Mouse (Mus musculus): ENCODE data around the gene Actl7b.

Actl7b gene

DNA sequence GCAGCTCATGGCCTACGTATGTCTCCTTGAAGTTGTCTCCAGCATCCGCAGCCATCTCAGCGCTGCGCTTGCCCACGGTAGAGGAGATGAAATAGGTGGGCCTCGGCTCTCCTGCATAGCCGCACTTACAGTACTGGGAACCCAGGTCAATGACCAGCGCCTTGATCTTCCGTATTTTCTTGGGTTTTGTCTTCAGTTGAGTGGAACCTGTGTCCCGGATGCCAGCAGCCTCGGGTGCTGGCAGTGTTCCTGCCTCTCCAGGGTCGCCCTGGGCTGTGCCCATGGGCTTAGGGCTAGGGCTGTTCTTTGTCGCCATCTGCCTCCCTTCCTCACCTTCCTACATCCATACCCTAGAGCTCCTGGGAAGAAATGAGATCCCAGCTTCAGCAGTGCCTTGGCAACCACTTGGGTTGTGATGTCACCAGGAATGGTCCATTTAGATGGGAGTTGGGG lies at the start of gene Actl7b:
TSS of gene Actl7b (minus strand) at position 403 of the 453 bp plus-strand sequence.
- no peak for DNase-seq

DNA sequence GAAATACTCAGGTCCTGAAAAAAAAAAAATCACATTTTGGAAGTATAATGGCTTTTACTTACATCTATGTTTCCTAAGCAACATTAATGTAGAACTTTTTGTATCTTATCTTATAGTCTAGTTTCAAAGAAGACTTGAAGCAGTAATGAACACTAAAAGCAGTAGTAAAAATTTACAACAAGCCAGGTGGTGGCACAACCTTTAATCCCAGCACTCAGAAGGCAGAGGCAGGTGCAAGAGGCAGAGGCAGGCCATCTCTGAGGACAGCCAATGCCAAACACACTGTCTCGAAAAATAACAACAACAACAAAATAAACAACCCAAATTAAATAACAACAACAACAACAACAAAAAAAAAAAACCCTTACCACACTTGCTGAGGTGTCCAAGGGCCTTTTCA lies 29.8 kb upstream of the Actl7b start:
- no peak for DNase-seq

DNA sequence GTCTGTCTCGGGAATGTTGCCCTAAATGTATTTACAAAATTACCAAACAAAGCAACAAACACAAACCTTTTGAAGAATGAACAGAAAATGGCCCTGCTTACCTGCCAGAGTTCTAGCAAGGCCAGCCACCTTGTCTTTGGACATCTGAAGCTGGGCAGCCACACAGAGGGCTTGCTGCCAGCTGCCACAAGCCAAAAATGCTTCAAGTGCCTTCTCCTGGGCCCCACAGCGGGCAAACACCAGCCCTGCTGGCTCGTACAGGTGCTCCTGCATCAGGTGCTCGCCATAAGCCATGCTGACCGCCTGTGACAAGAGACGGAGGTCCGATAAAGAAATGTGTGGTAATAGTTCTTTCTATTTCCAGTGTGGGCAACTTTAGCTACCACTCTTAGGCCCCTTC lies 27.7 kb upstream of the Actl7b start:
- DNase-seq = no peak

DNA sequence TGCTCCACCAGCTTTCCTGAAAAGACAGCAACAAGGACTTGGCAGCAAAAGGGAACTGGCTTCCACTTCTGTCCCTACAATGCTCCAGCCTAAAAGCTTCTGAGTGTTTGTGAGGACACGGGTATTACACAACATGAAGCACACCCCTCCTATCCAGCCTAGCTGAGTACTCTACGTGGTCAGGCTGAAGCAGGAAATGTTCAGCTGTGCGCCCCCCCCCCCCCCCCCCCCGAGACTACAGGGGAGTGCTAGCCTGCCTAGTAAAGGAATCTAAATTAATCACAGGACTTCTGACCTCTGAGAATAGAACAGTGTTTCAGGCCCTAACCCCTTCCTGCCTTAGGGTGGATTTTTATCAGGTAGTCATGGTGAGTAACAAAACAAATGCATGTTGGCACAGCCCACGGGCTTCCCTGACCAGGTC lies 26.6 kb upstream of the Actl7b start:
- no peak for DNase-seq

DNA sequence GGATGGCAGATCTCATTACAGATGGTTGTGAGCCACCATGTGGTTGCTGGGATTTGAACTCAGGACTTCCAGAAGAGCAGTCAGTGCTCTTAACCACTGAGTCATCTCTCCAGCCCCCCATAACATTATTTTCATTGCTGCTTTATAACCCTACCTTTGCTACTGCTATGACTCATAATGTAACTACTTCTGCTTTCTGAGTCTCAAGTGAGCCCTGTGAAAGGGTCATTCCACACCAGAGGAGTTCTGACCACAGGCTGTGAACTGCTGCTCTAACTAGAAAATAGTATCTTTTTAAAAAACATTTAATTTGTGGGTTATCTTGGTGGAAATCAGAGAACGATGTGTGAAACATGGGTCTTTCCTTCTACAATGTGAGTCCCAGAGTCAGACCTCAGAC lies 16.4 kb upstream of the Actl7b start:
- no peak for DNase-seq

DNA sequence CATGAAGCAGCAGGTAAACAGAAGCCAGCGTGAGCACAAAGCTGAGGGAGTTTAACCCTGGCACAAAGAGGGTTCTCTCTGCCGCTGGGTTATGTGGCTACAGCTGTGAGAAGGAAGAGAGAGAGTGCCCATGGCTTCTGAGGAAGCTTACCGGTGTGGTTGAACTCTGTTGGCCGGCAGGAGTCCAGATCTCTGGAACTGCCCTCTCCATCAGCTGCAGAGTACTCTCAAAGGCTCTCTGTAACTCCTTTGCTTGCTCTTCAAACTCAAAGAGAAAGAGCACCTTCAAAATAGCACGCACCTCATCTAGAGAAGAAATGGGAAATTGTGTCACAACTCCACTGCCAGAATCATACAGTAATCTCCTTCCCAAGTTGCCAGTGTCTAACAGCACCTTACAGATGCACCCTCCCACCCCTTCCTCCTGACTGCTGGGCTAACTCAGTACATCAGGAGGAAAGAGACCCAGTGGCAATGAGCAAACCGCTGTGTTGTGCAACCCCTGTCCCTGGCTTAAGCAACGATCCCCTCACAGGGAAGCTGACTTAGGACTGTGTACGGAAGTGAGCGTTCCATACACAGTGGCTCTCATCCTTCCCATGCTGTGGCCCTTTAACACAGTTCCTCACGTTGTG lies 15.8 kb upstream of the Actl7b start:
- DNase-seq = no peak

DNA sequence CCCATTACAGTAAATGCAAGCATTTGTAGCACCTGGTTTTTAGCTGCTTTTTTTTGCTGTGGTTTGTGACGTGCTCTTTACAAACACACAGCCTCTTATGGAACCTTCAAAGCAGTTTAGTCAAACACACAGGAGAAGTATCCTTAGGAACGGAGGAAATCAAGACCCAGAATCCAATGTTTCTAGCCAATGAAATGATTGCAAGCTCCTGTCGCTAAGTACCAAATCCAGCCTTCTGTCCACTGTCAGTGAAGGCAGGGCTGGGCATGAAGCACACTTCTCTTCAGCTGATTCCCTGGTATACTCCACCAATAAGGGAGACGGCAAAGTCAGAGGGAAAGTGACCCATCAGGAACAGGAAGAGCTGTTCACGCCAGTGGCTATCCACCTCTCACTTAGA lies 14.8 kb upstream of the Actl7b start:
- no peak for DNase-seq

DNA sequence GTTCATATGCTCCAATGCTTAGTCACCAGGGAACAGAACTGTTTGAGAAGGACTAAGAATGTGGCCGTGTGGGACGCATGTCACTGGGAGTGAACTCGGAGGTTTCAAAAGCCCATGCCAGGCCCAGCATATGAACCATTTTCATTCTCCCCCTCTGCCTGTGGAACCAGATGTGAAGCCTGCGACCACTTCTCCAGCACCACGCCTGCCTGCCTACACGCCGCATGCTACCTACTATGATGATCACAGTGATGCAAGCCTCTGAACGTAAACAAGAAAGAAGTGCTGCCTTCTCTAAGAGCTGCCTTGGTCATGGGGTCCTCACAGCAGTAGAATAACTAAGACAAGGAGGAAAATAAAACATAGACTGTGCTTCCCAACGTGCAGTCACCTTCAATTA lies 6.2 kb upstream of the Actl7b start:
- DNase-seq = no peak

DNA sequence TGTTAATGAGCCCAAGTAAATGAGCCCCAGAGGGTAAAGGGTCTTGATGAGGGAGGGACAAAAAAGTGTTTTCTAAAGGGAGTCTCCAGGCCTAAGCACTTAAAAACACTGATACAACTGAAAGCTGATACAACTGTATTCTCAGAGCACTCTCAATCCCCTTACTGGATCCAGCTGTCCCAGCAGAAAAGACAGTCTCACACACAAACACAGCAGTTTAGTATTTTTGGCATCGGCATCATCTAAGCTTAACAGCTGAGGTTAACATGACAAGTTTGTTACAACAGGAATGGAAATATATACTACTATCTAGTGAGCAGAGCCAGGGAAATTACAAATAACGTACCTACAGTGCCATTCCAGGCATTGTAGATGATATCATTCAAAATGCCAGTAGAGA lies 5.1 kb upstream of the Actl7b start:
- no peak for DNase-seq

DNA sequence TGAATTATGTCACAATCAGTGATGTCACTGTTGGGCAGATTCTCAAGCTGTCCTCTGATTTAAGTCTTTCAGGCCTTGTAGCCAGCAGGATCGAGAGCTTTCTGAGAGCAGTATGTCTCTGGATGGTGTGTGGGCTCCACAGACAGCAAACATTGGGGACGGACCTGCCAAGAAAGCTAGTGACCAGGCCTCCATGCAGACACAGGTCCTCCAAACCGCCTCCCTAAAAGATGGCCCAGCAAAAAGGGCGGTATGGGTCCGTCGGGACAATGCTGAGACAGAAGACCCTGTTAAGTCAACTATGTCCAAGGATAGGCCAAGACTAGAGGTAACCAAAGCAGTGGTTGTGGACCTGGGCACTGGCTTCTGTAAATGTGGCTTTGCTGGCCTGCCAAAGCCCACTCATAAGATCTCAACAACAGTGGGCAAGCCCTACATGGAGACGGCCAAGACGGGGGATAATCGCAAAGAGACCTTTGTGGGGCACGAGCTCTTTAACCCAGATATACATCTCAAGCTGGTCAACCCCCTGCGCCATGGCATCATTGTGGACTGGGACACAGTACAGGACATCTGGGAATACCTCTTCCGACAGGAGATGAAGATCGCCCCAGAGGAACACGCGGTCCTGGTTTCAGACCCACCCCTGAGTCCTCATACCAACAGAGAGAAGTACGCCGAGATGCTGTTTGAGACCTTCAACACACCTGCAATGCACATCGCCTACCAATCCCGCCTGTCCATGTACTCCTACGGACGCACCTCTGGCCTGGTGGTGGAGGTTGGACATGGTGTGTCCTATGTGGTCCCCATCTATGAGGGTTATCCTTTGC lies 2.3 kb upstream of the Actl7b start, which contains the start of gene Actl7a:
TSS of gene Actl7a (plus strand) at position 51 of the 833 bp plus-strand sequence.
- DNase-seq = no peak

DNA sequence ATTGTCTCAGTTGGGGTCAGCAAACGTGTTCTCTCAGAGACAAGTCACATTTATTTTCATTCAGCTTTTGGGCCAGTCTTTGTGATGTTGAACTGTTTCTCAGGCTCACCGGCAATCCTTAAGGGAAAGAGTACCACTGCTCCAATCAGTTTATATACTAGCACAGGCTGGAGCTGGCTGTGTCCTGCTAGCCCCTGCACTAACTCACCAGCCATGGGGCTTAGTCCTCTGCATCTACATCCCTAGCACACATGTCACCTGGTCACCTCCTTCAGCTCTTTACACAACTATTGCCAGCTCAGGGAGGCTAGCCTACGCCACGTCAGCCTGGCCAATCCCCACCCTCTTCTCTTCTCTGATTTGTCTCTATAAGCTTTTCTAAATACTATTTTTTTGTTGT lies 1.5 kb upstream of the Actl7b start:
- DNase-seq = no peak

DNA sequence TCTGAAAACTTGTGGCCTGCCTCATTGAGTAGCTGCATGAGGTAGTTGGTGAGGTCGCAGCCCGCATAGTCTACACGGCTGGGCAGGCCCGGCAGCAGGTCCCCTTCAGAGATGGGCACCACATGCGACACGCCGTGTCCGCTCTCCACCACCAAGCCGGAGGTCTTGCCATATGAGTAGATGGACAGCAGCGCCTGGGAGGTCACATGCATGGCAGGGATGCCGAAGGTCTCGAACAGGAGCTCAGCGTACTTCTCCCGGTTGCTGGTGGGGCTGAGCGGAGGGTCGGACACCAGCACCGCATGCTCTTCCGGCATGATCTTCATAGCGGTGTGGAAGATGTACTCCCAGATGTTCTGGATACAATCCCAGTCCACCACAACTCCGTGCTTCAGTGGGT lies 632 bp downstream of the Actl7b start:
- no peak for DNase-seq

DNA sequence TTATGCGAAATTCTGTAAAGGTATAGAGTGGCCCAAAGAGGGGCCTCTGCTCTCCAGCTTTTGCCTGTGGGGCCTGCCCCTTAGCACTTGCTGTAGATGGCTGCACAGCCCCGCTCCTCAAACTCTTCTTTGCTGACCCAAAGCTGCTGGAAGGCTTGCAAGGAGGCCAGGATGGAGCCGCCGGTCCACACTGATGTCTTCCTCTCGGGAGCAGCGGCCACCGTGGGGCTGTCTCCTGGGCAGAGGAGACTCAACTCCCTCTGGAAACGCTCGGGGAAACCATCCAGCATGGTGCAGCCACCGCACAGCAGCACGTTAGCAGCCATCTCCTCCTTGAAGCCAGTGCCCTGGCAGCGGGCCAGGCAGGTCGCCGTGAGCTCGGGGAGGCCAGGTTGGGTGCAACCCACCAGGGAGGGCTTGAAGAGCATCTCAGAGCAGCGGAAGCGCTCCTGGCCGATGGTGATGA lies 1.2 kb downstream of the Actl7b start, which contains the start of gene Gm26657:
TSS of gene Gm26657 (plus strand) at position 51 of the 466 bp plus-strand sequence.
- no peak for DNase-seq

DNA sequence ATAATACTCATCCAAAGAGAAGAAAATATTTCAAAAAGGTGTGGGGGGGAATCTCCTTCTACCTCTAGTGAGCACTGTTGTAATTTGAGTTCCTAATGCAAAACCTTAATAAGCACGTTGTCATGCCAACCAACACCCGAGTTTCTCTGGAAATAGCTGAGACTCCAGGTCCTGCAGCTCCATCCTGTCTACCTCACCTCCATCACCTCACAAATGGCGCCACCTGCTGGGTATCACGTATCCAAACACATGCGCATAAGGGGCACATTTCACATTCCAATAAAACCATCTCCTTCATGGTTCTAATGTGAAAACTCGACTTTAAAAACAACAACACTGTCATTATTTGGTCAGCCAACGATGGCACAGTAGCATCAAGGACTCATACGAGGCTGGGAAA lies 15.4 kb downstream of the Actl7b start:
- DNase-seq = peak; percentile 17 to 19

DNA sequence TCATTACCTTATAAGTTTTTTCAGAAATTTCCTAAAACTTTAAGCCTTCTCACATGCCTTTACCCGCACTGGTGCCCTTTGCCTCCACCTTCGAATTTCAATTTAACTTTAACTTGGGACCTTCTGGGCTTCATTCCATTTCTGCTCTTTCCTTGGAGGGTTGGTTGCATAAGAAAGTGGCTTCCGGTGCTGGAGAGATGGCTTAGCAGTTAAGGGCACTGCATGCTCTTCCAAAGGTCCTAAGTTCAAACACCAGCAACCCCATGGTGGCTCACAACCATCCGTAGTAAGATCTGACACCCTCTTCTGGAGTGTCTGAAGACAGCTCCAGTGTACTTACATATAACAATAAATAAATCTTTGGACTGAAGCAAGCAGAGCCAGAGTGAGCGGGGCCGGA lies 18.0 kb downstream of the Actl7b start:
- no peak for DNase-seq

DNA sequence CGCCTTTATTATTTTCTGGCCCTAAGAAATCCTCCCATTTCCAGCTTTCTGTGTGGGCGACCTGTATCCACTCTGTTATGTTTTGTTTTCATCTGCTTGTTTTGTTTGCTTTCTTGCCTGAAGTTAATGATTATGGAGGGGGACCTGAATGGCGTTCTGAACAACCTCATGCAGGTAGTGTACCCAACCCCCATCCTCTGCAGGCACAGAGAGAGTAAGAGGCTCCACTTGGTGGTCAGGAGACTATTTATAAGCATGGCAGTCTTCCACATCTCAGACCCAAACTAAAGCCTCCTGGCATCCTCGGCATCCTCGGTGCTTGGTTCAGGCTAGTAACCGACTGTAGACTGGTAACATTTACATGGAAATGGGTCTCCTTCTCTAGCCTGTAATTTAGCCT lies 18.9 kb downstream of the Actl7b start:
- DNase-seq = no peak

DNA sequence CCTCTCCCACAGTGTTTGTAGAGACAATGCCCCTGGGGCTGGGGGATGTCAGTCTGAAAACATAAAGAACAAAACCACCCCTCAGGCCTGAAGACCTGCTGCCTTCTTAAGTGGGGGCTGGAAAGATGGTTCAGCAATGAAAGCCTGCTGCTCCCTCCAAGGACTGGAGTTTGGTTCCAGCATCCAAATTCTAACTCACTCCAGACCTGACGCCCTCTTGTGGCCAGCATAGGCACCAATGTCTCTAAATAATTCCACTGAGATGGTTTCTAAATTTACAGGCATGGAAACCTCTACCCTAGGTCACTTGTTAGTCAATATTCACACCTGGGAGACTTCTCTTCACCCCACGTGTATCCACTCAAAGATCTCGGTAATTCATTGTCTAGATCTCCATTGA lies 19.8 kb downstream of the Actl7b start:
- no peak for DNase-seq

DNA sequence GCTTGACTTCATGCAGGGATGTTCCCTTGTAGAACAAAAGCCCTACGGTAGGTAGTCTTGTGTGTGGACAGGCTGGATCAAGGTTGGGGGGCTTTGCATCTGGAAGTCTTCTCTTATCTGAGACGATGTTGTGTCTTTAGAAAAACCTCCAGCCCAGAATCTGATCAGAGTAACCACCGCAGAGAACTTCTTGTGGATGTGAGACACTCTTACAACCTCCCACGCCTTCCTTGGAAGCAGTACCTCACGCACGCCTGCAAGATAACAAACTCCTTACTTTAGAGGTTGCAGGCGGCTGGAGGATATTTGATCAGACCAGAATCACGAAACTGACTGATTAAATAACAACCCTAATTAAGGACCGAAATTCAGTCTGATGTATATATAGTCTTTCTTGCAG lies 20.8 kb downstream of the Actl7b start:
- DNase-seq = no peak

DNA sequence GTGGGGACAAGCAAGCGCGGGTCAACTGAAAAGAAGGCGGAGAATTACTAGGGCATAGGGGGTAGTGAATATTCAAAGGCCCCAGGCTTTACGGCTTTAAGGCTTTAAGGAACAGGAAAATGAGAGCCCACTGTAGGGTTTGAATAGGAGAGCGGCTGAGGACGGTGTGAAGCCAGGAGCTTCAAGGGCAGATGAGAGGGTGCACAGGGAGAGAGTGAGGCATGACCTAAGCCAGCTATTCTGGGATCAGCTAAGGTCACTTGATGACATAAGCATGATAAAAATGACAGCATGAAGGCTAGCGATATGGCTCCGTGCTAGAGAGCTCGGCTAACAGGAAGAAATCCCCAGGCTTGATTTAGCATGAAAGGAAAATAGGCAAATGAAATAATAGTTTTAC lies 21.8 kb downstream of the Actl7b start:
- DNase-seq = no peak

DNA sequence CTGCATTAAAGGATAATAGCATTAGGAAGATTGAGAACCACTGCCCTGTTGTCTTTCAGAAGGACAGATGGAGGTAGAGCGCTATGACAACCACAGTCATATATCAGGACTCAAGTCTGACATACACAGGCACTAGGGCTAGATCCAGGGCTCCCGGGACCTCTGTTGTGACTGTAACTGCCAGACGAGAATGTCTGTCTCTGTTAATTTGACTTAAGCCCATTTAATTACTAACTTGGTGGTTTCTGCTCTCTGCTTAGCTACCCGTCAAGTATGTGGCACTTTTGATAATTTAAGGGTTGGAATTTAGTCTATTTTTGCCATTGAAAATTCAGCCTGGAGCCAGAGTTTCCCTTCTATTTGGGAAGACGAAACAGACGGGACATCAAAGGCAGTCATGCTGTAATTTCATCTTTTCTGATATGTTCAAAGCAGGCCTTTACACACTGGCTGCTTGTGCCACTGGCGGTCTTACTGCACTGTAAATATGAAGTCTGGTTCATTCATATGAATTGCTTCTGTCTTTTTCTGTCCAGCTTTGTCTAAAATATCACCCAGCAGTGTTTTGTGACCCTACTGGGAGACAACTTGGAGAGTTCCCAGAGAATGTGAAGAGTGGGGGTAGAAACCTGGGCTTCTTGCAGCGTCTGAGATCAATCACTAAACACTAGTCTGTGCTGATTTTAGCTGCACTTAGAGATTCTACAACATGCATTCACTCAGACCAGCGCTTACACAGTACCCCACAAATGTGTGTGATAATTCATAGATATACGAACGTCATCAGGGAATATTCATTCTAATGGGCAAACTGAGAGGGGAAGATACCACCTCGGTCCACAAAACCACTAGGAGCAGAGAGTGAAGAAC lies 22.4 kb downstream of the Actl7b start:
- no peak for DNase-seq

DNA sequence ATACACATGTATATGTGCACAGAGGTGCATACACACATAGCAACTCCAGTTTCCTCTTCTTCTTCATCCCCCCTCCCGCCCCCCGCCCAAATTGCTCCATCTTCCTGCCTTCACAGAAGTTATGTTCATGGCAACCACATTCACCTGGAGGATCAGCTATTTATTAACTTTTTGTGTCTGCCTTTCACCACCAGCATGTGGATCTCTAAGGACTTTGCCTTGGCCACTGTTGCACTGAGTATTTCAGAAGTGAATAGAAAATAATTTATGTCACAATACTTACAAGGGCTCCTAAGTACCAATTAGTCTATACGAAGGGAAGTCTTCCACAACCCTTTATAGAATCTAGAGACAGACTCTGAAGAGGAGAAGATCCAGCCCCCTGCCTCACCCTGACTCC lies 23.3 kb downstream of the Actl7b start:
- no peak for DNase-seq

DNA sequence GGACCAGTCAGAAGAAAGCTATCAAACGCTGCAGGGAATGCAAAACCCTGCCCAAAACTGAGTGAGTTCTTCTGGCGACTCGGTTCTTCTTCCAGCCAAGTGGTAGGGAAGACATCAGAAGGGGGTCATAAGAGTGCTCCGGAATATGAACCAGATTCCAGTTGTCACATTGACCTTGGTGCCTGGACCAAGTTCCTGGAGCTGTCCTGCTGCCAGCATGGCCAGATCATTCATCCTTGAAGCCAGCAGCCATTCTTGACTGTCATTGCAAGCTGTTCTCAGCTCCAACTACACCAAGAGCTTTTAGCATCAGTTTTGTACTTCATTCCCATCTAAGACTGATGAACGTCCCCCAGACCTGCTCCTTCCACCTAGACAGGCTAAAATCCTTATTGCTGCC lies 24.4 kb downstream of the Actl7b start:
- no peak for DNase-seq

DNA sequence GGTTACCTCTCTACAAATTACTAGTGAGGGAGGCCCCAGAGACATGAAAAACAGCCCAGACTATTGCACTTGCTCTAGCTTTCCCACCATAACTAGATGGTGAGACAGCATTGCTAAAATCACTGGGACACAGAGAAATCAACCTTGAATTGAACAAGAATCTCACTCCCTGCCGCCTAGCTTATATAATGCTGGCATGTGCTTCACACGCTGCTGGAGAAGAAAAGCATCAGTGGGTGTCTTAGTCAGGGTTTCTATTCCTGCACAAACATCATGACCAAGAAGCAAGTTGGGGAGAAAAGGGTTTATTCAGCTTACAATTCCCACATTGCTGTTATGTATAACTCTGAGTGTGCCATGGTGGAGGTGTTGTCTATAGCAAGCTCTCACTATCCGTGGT lies 28.1 kb downstream of the Actl7b start:
- no peak for DNase-seq

Measured in thymus, postnatal 36 days (tissue).